Mouse (Mus musculus) intestine, postnatal 0 days (tissue): Measurements from ENCODE around the gene Tex261. TPM values are rescaled to one million over a fixed set of nuclear protein-coding genes. Genes with fewer than 3 reads are reported as not detected.

Source experiments
- ATAC-seq: fragments of 200-750 bp; cut with Nextera tagmentation; 2 replicates; pipeline ENCODE4 v1.8.0; 2017; ENCODE audit warnings: mild to moderate bottlenecking, moderate TSS enrichment, moderate library complexity
- H3K27ac ChIP-seq: fragments of 300-500 bp; sonication (generic); 2 replicates; pipeline ENCODE4 v1.5.1; 2014; ENCODE audit warnings: mild to moderate bottlenecking, low read depth, low read length, moderate library complexity
- H3K27me3 ChIP-seq: fragments of 300-500 bp; sonication (generic); replicated peaks from 2 replicates; pipeline ENCODE4 v1.6.1; 2014; ENCODE audit warnings: low read length, mixed read lengths; ENCODE audit not compliant: control insufficient read depth, insufficient read depth
- H3K36me3 ChIP-seq: fragments of 300-500 bp; sonication (generic); 2 replicates; pipeline ENCODE4 v1.6.1; 2014; ENCODE audit warnings: mild to moderate bottlenecking, moderate library complexity; ENCODE audit not compliant: control insufficient read depth, insufficient read depth
- H3K4me1 ChIP-seq: fragments of 300-500 bp; sonication (generic); replicated peaks from 2 replicates; pipeline ENCODE4 v1.6.1; 2014; ENCODE audit warnings: antibody characterized with exemption, low read length, mixed read lengths; ENCODE audit not compliant: control insufficient read depth, insufficient read depth
- H3K4me2 ChIP-seq: fragments of 300-500 bp; sonication (generic); replicated peaks from 2 replicates; pipeline ENCODE4 v1.6.1; 2014; ENCODE audit warnings: low read depth, mild to moderate bottlenecking, moderate library complexity
- H3K4me3 ChIP-seq: fragments of 300-500 bp; sonication (generic); 2 replicates; pipeline ENCODE4 v1.5.1; 2014; ENCODE audit warnings: low read depth, low read length
- H3K9ac ChIP-seq: fragments of 300-500 bp; sonication (generic); 2 replicates; pipeline ENCODE4 v1.6.1; 2014; ENCODE audit warnings: mild to moderate bottlenecking, low read depth, low read length
- H3K9me3 ChIP-seq: fragments of 300-500 bp; sonication (generic); 2 replicates; pipeline ENCODE4 v1.6.1; 2016; ENCODE audit warnings: mixed run types; ENCODE audit not compliant: control insufficient read depth
- CTCF ChIP-seq: sonication (generic); IDR thresholded peaks from 2 replicates; pipeline ENCODE4 v1.5.1; 2016; ENCODE audit warnings: low read depth, mild to moderate bottlenecking, control low read depth, antibody characterized with exemption, moderate library complexity
- WGBS: fragments of 180-500 bp; shearing (Covaris S2); extraction: QIAGEN DNeasy Blood & Tissue Kit; methylation state at CpG from one replicate; pipeline ENCODE4 v1.1.7; 2014; 5-methylcytosine and 5-hydroxymethylcytosine counted together
- polyA plus RNA-seq: library from polyadenylated mRNA; unstranded; fragments of >200 nt; fragmentation: Nextera tagmentation; extraction: Ambion mirVana; gene quantifications from 2 replicates; pipeline ENCODE4 v1.2.1, GENCODE M21; 2015

The Tex261 gene
- polyA plus RNA-seq, 1 experiment from 2014 or later: 107 TPM

GRCm38 (mm10) chr6:83768485-83768884 lies 7.1 kb downstream of the Tex261 start:
- Histone ChIP-seq H3K4me2 (no peak overlapping the region), H3K27ac (no peak overlapping the region), H3K9ac (no peak overlapping the region), H3K9me3 (no peaks in the 10 kb centered on the region), H3K27me3 (no peaks in the 10 kb centered on the region), H3K4me3 (no peak overlapping the region), H3K4me1 (no peaks in the 10 kb centered on the region), H3K36me3 (peaks cover 40% of the 10 kb centered on the region)
- WGBS: 77% methylated on average over 5 of the region's 5 CpGs
- no peak for ATAC-seq
- no peak for TF ChIP-seq CTCF

DNA sequence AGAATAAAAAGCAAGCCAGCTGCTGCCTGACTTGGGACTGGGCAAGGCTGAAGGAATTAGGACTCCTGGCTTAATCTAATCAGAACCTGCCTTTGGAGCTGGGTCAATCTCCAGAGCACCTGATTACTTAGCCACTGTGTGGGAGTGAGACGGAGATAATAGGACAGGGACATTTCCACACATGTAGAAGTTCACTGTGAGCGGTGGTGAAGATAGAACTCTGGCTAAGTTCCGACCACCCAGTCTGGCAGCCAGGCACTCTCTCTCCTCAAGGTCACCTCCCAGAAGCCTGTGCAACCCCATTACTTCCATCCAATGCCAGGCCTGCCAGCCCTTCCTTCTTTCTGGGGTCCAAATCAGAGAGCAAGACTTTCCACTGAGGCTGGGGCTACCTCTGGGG lies 8.6 kb downstream of the Tex261 start:
- H3K4me3 ChIP-seq: no peak overlapping the region
- no peaks in the 10 kb centered on the region for H3K9me3 ChIP-seq
- 0 out of 2 replicates have a peak, but pooled peaks cover 5% of the 10 kb centered on the region for H3K4me1 ChIP-seq
- no peak overlapping the region for H3K9ac ChIP-seq
- no peak for TF ChIP-seq CTCF
- no peak overlapping the region for H3K4me2 ChIP-seq
- H3K27me3 ChIP-seq: no peaks in the 10 kb centered on the region
- WGBS: 75% methylated on average over 3 of the region's 3 CpGs
- peaks cover 32% of the 10 kb centered on the region for H3K36me3 ChIP-seq
- H3K27ac ChIP-seq: no peak overlapping the region
- ATAC-seq: no peak

- Histone ChIP-seq H3K4me2 (peak overlapping the region; percentile 57), H3K36me3 (no peaks in the 10 kb centered on the region), H3K4me1 (0 out of 2 replicates have a peak, but pooled peaks cover 5% of the 10 kb centered on the region), H3K4me3 (peak overlapping the region; percentile 27), H3K27ac (no peak overlapping the region), H3K9me3 (no peaks in the 10 kb centered on the region), H3K9ac (no peak overlapping the region), H3K27me3 (peaks cover 29% of the 10 kb centered on the region)
- ATAC-seq: peak; percentile 58
- peak; percentile 53 for TF ChIP-seq CTCF
- 1% methylated on average over 35 of the region's 35 CpGs for WGBS
Measured at GRCm38 (mm10) chr6:83762880-83763431, 12.7 kb downstream of the Tex261 start.

DNA sequence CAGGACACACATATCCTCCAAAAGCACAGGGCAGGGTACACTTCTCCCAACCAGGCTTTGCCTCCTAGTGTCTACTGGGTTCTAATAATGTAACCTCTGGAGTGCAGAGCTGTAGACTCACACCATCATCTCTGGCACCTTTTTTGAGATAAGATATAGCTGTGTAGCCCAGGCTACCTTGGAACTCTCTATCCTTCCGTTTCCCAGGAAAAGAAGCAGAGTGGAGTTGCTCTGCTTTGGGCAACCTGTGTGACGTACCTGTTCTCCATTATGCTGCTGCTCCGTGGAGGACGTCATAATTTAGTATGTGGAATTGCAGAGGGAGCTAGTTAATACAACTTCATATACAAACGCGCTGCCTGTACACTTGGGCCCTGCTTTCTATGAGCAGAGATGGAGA lies 13.3 kb downstream of the Tex261 start, which contains the start of gene Ankrd53:
Gene Ankrd53, plus strand, starts transcription at position 301 of the 400 bp plus-strand sequence.
- 32% methylated on average over 6 of the region's 6 CpGs for WGBS
- no peak for ATAC-seq
- H3K4me1 ChIP-seq: 0 out of 2 replicates have a peak, but pooled peaks cover 5% of the 10 kb centered on the region
- no peak within 1 kb of the TSS for H3K9ac ChIP-seq
- H3K27me3 ChIP-seq: peaks cover 35% of the 10 kb centered on the region
- no peaks in the 10 kb centered on the region for H3K9me3 ChIP-seq
- H3K27ac ChIP-seq: no peak within 1 kb of the TSS
- no peaks in the 10 kb centered on the region for H3K36me3 ChIP-seq
- peak within 1 kb of the TSS; percentile 57 for H3K4me2 ChIP-seq
- peak within 1 kb of the TSS; percentile 27 for H3K4me3 ChIP-seq
- TF ChIP-seq CTCF: no peak

DNA sequence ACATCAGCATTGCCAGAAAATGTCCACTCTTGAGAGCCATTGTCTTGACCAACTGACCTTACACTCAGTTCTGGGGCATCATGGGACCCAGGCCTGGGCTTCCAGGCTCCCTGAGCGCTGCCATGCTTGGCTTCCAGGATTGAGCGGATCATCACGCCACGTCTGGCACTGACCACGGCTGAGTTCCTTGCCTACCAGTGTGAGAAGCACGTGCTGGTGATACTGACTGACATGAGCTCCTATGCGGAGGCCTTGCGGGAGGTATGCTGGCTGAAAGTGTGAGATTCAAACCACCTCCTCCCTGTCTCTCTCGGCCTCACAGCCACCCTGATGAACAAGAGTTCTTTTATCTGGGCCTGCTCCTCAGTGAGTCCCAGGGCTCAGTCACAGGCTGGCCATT lies 19.6 kb downstream of the Tex261 start:
- 73% methylated on average over 9 of the region's 9 CpGs for WGBS
- Histone ChIP-seq H3K27me3 (peaks cover 45% of the 10 kb centered on the region), H3K9ac (no peak overlapping the region), H3K4me1 (no peaks in the 10 kb centered on the region), H3K27ac (no peak overlapping the region), H3K36me3 (no peaks in the 10 kb centered on the region), H3K9me3 (no peaks in the 10 kb centered on the region), H3K4me2 (no peak overlapping the region), H3K4me3 (no peak overlapping the region)
- no peak for TF ChIP-seq CTCF
- no peak for ATAC-seq

DNA sequence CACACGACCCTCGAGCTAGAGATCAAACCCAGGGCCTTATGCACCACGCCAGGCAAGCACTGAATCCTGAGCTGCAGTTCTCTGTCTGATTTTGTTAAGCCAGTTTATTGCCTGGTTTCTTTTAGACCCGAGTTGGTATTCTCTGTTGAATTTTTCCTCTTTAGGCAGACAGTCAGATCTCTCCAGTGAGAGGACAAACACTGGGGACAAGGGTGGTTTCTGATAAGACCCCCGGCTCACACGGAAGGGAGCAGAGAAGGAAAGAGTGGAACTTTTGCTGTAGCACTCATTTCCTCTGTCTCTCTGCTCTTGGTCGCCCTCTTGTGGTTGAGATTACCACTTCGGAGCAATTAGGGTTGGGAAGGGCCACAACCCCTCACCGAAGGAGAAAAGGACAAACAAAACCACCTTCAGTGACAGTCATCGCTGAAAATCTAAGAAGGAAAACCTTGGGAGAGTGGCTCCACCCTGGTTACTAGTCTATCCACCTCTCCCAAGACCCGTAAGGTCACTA lies 25.4 kb downstream of the Tex261 start:
- peak; percentile 92 for TF ChIP-seq CTCF
- H3K36me3 ChIP-seq: no peaks in the 10 kb centered on the region
- H3K27me3 ChIP-seq: peaks cover 20% of the 10 kb centered on the region
- H3K9ac ChIP-seq: no peak overlapping the region
- H3K4me2 ChIP-seq: peak overlapping the region; percentile 43; the same call in 1 of the 2 replicates
- H3K4me3 ChIP-seq: no peak overlapping the region
- no peak overlapping the region for H3K27ac ChIP-seq
- H3K9me3 ChIP-seq: no peaks in the 10 kb centered on the region
- ATAC-seq: no peak; the same call in 1 of the 2 replicates
- 8% methylated on average over 11 of the region's 11 CpGs for WGBS
- H3K4me1 ChIP-seq: no peaks in the 10 kb centered on the region
